Mouse (Mus musculus): ENCODE measurements around the gene Nptx1.

Gene Nptx1

GRCm38 (mm10) chr11:119523392-119523791 lies 24.2 kb downstream of the Nptx1 start:
- no peak for DNase-seq (ENCODE audit: low spot score in 2 of 2)

DNA sequence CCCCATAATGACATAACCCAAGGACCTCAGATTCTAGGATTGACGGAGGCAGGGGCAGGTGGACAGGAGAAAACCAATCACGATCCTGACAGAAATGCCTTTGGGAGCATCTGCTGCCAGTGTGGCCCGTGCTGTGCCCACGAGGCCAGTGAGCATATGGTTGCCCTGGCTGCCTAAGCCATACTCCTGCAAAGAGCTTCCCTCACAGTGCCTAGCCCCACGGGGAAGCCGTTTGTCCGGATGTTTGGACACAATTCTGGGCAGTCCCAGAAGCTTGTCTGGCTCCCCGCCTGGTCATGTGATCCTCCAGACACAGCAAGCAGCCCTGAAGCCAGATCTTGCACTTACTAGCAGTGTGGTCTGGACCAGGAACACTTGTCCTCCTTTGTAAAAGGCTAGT lies 24.8 kb downstream of the Nptx1 start:
- DNase-seq (ENCODE audit: low spot score in 2 of 2): peak; percentile 51 to 88

DNA sequence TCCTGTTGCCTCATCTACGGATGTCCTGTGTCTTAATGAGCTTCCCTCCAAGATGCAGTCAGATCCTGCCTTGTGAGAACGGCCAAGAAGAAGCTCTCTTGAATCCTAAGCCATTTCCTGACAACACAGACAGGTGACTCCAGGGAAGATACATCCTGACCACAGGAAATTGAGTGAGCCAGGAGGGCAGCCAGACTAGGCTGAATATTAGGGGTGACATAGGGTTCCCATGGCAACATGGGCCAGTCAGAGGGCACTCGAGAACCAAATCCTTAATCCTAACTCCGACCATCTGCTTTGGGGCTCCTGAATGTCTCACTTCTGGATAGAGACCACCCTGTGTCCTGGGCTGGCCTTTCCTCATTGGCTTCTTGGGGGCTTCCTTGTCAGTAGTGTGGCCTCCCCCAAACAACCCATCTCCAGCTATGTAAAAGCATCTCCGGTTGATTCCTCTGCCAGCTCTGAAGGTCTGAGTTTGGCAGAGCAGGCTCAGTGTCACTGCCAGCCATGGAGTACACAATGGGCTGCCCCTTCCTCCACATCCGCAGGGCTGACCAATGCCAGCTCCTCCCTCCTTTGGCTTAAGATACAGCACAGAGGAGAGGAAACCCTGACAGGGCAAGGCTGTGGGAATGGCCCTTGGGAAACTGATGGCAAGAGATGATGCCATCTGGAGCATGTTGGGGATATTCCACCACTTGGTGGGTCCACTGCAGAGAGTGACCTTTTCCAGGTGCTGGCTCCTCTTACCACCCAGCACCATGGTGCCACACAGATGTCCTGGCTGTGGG lies 25.4 kb downstream of the Nptx1 start:
- DNase-seq (ENCODE audit: low spot score in 2 of 2): no peak

GRCm38 (mm10) chr11:119520713-119521063 lies 26.9 kb downstream of the Nptx1 start:
- no peak for DNase-seq (ENCODE audit: low spot score in 2 of 2)

DNA sequence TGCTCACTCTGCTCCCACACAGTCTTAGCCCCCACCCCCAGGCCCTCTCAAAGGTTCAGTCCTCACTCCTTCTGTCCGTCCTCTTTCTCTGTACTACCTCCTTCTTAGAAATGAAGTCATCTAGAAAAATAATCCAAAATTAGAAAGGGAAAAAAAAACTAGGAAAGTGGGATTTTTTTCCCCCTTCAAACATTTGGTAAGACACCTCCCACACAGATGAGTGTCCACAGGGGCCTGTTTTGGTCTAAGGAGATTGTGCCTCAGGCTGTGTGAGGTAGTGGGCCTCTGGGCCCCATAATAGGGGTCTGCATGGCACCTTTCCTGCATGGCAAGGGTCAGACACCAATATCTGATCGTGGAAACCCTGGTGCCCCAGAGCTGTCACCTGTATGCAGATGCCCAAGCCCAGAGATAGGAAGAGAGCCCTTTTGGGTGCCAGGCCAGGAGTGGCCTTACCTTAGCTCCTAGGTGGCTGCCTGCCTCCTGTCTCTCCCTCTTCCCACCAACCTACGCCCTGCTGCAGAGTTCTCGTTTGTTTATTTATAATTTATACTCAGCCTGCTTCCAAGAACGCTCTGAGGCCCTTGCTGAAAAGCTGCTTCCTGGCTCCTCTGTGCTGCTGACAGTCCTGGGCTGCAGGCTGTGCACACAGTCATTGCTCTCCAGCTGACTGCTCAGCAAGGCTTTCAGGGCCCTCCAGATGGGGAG lies 27.4 kb downstream of the Nptx1 start:
- DNase-seq (ENCODE audit: low spot score in 2 of 2): no peak

GRCm38 (mm10) chr11:119519387-119519786 lies 28.2 kb downstream of the Nptx1 start:
- DNase-seq (ENCODE audit: low spot score in 2 of 2): no peak

DNA sequence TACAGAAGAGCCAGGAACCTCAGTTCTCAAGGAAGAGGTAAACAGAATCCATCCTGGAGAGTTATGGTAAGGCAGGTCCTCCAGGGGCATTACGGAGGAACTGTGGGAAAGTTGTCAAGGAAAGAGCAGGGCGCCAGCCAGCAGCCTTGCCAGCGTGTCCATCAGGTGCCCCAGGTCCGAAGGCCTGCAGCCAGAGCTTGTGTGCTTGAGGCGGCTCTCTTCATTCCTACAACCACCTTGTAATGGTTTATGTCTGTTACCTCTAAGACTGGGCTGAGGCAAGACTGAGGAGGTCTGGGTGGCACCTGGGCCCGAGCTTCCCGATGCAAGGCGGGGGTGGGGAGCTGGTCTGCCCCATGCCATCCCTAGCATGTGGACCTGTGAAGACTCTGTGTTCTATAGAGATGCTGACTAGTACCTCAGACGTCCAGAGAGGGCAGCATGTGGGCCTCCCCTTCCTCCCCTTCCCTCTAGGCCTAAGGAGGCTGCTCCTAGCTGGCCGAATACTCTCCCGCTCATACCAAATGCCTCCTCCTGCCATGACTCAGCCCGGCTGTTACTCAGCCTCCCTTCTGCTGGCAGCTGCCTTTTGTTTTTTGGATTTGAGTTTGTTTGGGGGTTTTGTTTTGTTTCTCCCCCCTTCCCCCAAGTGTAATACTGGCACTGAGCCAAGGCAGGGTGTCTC lies 30.7 kb downstream of the Nptx1 start:
- no peak for DNase-seq (ENCODE audit: low spot score in 2 of 2)

GRCm38 (mm10) chr11:119515823-119516676 lies 31.5 kb downstream of the Nptx1 start:
- no peak for DNase-seq (ENCODE audit: low spot score in 2 of 2)

GRCm38 (mm10) chr11:119514967-119515636 lies 32.5 kb downstream of the Nptx1 start:
- DNase-seq (ENCODE audit: low spot score in 2 of 2): peak; percentile 60 to 89

GRCm38 (mm10) chr11:119514108-119514860 lies 33.3 kb downstream of the Nptx1 start:
- DNase-seq (ENCODE audit: low spot score in 2 of 2): no peak

DNA sequence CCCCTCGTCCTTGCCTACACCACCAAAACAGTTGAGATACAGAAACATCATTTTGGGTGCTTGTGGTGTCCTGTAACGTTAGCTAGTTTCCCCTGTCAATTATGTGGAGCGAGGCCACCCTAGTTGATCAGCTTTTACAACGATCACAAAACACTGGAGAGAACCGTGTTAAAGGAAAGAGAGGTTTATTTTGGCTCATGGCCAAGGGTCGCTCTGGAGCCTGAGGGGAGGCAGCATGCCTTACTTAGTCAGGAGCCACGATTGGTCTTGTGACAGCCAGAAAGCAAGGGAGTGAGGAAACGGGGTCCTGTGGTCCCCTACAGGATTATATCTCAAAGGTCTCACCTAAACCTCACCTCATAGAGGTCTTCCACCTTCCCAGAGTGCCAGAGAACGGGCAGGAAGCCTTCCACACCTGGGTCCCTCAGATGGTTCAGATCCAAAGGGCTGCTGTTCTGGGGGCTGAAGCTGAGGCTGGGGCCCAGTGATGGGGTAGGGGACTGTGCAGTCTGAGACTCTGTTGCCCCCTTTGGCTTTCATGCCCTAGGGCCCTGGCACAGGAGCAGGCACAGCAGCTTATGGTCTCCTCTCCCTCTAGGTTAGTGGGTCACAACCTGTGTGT lies 34.4 kb downstream of the Nptx1 start:
- DNase-seq (ENCODE audit: low spot score in 2 of 2): no peak

- no peak for DNase-seq (ENCODE audit: low spot score in 2 of 2)
These were observed 38.3 kb downstream of the Nptx1 start for GRCm38 (mm10) chr11:119509165-119509776.

DNA sequence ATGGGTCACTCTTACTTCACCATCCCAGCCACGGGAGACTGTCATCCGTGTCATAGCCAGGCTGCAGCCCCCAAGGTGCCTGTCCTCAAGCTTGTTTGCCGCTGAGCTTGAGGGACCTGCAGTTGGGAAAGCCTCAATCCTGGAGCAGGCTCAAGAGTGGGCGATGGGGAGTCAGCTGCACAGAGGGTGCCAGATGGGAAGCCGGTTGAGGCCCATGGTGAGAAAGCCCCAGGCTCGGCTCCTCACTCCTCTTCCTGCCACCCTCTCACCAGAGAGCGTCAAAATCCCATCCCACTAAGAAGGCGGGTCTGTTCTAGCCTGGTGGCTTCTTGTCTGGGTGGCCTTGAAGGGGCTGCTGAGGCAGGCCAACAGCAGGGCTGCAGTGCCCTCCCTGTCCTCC lies 39.8 kb downstream of the Nptx1 start:
- DNase-seq (ENCODE audit: low spot score in 2 of 2): no peak

DNA sequence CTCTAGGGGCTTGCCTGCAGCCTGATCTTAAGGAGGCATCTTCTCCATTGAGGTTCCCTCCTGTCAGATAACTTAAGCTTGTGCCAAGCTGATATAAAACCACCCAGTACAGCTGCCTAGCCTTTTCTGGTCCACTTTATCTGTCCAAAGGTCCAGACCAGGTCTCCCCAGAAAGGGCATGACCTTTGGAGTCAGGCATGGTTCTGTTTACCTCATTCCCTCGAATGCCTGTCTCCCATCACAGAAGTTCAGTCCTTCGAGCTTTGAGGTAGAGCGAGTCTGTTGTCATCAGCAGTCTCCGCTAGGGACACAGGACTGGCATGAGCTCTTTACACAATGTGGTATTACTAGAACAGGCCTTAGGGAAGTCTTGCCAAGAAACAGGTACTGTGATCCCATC lies 41.2 kb downstream of the Nptx1 start:
- DNase-seq (ENCODE audit: low spot score in 2 of 2): no peak

DNA sequence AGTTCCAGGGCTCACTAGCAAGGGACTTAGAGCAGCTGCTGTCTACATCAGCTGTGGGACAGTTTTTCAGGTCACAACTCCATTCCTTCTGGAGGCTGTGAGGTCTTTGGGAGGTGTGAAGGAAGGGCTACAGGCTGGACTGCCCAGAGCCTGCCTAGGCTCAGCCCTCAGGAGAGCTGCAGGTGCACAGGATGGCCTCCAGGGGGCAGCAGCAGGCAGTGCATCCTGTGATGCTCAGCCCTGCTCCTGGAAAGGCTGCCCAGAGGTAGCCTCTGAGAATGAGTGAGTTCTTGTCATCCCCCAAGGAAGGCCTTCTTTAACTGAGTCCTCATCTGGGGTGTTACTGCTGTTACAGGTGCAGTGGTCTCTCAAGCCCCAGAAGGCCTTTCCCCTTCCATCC lies 43.9 kb downstream of the Nptx1 start:
- peak; percentile 74 to 86 for DNase-seq (ENCODE audit: low spot score in 2 of 2)

DNA sequence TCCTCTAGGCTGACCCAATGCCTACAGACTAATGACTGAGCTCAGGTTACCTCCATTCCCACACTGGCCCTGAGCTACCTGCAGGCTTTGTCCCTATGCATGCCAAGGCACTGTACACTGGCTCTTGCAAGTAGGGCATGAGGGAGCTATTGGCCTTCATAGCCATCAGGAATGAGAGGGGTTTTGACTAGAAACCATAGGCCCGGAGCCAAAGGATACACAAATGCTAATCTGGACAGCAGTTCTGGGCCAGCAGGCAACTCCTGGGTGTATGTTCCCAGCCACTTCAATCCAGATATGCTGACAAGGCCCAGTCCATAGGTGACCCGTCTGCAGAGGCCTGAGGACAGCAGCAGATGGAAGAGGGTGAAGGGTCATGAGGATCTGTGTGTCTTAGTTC lies 47.5 kb downstream of the Nptx1 start:
- no peak for DNase-seq (ENCODE audit: low spot score in 2 of 2)

- no peak for DNase-seq (ENCODE audit: low spot score in 2 of 2)
These were observed 48.3 kb downstream of the Nptx1 start for GRCm38 (mm10) chr11:119499297-119499696.

- no peak for DNase-seq (ENCODE audit: low spot score in 2 of 2)
These were observed 50.1 kb downstream of the Nptx1 start for GRCm38 (mm10) chr11:119497451-119497850.

DNA sequence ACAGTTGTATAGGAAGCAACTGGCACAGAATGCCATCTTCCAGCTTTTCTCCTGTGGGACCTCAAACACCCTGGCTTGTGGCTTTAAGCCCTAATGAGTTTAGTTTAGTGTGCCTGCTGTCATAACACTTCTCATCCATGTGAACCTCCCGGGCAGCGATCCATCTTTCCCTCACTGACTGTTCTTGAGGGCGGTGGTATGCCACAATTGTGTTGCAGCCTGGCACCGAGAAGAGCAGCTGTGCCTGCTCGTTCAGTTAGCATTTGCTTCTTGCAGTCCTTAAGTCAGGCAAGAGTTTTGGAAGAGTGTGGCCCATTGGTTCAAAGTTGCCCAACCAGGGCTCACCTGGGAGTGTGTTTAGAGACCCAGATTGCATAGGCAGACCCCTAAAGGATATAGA lies 51.4 kb downstream of the Nptx1 start:
- no peak for DNase-seq (ENCODE audit: low spot score in 2 of 2)

DNA sequence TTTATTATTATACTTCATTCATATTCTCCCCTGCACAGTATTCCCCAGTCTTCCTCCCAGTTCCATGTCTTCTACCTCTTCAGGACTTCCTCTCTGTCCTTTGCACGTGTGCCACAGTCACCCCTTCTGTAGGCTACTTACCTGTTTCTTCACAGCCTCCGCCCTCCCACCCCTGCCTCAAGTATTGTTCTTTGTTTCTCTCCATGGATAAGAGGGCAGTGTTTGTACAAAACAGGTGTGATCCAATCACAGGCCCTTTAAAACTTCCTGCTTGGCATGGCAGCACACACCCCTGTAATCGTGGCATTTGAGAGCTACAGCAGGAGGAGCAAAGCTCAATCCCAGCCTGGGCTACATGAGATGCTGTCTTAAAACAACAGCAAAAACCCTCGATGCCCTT lies 54.0 kb downstream of the Nptx1 start:
- DNase-seq (ENCODE audit: low spot score in 2 of 2): no peak
